Mouse (Mus musculus): Measurements from ENCODE around the gene Vopp1.
A peak's percentile ranks its signal among the peaks of the same experiment; 100 is the strongest.

Gene Vopp1

DNA sequence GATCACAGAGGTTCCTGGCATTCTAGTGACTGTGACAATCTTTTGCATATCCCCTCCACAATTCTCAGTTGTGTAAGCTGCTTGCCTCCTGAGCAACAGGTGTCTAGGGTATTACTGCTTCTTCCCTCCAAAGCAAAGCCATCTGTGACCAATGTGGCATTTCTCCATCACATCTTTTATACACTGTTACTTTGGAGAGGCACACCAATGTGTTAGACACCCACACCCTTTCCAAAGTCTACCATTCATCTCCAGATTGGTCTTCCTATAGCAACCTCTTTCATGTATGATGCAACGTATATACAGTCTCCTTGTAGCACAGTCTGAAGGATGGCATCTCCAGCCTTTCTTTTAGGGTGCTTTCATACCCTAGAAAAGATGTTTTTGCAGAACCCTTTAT is 42.3 kb downstream of the Vopp1 start:
- DNase-seq, result no peak

DNA sequence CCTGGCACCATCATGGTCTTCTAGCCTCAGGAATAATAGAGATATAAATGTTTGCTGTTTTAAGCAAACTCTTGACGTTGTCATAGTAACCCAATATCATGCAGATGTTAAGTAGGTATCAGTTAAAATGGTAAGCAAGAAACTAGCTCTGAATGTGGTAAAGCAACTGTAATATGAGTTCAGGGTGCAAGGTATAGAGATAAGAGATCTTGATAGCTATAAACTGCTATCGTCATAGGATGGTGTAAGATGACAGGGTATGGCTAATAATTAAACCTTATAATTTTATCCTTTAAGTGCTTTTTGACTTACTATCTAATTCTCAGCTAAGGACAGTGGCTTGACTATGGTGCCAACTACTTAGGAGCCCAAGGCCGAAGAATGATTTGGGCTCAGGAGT is 44.6 kb downstream of the Vopp1 start:
- DNase-seq, result no peak

DNA sequence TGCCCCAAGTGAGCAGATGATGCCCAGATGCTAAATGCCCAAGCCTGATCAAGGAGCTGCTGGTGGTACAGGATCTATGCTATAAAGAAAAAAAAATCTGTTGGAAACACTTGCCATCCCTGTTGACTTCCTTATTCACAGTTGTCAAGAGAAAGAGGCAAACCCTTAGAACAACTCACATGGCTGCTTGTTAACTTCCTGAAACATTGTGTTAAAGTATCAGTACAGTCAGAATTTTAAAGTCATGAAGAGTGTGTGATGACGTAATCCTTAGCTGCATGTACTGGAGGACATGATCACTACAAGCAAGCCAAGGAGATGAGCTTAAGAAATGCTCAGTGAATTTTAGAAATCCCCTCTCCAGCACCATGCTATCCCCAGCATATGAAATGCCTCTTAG is 51.2 kb downstream of the Vopp1 start:
- no peak for DNase-seq

DNA sequence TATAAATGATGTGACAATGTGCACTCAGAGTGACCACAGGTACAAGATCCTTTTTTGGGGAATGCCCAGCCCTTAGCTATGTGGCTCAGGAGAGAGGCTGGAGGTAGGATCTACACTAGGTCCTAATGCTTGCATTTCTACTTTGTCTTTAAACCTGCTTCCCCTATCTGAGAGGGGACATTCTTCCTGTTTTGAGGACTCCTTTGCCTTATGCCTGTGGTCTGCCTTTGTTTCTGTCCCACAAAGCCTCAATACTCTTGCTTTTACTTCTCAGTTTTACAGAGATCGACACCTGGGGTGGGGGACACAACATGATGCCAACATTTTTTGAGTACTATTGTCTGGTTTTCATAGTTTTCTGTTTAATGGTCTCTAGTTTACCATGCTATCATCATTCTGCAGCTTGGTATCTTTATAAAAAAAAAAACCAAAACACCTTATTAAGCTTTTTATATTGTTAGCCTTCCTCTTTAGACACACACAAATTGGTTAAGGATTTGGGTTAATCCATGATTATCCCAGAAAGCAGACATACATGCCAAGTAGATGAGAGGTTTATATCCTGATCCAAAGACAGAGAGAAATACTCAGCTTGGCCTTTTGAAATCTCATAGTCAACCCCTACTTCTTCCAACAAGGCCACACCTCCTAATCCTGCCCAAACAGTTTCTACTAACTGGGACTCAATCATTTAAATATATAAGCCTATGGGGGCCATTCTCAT is 54.3 kb downstream of the Vopp1 start:
- DNase-seq, result no peak

DNA sequence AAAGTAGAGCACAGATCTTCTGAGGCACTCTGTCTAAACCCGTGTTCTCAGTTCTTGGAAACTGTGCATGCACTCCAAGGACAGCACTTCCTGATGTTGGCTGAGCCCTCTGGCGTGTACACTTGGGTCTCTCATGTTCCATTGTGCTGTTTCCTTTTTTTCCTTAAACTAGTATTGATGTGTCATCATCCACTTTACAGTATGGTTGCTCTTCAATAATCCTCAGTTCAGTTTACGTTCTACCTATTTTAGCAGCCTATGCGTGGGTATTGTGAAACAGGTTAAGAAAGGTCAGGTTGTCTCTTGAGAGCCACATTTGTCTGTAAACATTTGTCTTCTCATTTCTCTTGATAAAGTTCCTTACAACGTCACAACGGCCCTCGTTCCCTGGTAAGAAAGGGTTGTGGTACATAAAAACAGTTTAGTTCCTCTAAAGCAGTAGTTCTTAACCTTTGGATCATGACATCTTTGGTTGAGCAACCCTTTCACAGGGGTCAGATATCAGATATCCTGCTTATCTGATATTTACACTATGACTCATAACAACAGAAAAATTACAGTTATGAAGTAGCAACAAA is 55.9 kb downstream of the Vopp1 start:
- DNase-seq, result no peak

GRCm38 (mm10) chr6:57767112-57767868 is 57.7 kb downstream of the Vopp1 start:
- DNase-seq, result peak; percentile 69

DNA sequence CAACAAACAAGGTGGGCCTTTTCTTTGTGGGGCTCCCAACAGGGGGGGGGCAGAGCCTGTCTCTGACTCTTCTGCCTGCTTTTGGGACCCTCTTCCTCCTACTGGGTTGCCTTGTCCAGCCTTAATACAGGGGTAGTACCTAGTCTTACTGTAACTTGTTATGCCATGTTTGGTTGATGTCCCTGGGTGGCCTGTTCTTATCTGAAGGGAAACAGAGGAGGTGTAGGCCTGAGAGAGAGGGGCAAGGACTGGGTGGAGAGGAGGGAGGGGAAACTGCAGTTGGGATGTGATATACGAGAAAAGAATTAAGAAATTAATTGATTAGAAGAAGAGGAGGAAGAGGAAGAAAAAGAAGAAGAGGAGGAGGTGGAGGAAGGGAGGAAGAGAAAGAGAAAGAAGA is 58.7 kb downstream of the Vopp1 start:
- DNase-seq, result peak; percentile 84

DNA sequence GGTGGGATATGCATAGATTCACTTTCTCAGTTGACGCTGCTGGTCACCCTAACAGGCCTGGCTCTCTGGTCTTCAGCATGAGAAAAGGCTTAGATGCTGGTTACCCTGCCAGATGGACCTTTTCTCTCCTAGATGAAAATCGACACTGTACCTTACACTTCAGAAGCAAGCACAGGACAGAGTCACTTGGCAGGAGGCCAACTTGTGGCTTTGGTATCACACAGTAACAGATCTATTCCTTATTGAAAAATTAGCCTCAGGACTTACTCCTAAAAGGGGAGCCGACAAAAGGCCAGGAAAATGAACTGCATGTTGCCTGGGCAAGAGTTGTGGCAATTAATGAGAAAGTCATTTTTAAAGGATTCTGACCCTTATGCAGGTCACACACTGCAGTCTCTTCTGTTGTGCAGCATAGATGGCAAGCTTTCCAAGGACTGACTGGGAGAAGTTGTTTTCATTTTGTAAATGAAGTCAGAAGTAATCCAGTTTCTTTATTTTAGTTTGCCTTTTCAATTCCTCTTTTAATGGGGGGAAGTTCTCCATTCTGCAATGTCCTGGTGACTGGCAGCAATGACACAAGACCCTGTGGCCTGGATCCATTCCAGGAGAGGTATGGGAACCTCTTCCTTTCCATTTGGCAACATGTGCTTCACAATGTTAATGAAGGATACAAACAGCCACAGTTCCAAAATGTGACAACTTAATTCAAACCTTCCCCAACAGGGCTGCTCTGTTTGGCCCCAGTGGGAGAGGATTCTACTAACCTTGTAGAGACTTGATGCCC is 59.7 kb downstream of the Vopp1 start:
- peak; percentile 64 for DNase-seq

GRCm38 (mm10) chr6:57763054-57763453 is 61.9 kb downstream of the Vopp1 start:
- DNase-seq, result no peak

DNA sequence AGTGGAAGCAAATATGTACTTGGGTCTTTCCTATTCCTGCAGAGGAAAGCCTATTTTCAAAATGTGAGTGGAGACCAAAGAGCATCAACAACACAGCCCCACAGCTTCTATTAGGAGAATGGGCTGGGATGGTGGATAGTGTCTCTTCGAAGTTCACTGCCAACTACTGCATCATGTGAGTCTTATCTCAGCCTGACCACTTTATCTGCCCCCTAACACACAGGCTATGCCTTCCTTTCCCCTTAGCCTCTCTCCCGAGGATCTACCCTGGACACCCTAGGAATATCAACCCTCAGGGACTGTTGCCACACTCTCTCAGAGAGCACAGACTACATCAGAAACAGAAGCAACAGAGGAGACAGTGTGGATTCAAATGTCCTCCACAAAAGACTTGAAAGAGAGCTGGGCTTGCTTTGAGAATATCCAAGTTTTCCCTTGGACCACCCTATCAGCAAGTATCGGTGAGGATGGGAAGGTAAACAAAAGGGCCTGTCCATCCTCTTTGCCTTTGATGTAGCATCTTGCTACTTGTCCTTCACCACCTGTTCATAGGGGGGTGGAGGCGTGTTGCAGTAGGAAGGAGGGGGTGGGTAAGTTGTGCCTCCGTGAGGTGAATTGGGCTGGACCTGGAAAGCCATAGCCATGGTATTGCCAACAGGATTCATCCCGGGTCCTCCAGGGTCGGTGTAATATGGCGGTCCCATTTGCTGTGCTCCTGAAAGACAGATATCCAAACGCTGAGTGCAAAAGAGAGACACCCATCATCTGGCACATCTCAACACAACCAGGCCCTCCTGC is 70.8 kb downstream of the Vopp1 start:
- DNase-seq, result peak; percentile 58

DNA sequence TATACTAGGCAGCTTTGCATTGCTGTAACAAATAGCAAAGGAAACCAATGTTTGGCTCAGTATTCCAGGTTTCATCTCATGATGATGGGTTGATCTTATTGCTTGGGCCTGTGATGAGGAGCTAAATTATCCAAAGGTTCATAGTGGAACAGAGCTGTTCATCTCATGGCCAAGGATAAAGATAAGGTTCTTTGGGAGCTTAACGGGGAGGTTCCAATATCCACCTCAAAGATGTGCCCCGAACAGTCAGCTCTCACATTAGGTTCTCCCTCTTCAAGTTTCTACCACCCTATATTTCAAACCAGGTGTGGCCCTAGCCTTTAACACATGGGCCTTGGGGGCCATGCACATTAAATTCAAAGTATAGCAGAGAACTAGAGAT is 79.2 kb downstream of the Vopp1 start:
- peak; percentile 29 for DNase-seq

- DNase-seq, result peak; percentile 73
These were observed 79.8 kb downstream of the Vopp1 start for GRCm38 (mm10) chr6:57744974-57745747.

- DNase-seq, result no peak
These were observed 80.8 kb downstream of the Vopp1 start for GRCm38 (mm10) chr6:57744123-57744522.

GRCm38 (mm10) chr6:57743333-57743732 is 81.6 kb downstream of the Vopp1 start:
- DNase-seq, result peak; percentile 73

GRCm38 (mm10) chr6:57742749-57743148 is 82.2 kb downstream of the Vopp1 start:
- DNase-seq, result no peak

DNA sequence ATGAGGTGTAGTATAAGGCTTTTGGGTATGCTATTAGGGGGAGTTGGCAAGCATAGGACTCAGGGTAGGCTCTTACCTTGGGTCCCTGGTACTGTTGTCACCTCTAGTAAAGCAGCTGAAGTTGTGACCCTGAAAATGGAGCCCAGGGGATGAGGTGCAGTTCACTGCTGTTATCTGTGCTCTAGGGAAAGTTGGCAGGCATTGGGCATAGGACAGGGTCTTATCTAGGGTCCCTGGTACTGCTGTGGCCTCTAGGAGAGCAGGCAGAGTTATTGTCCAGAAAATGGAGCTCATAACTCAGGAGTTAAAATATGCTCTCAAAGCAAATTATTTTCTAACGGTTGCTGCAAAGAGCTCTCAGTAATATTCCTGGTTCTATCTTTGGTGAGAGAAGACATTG is 103.6 kb downstream of the Vopp1 start:
- DNase-seq, result no peak

DNA sequence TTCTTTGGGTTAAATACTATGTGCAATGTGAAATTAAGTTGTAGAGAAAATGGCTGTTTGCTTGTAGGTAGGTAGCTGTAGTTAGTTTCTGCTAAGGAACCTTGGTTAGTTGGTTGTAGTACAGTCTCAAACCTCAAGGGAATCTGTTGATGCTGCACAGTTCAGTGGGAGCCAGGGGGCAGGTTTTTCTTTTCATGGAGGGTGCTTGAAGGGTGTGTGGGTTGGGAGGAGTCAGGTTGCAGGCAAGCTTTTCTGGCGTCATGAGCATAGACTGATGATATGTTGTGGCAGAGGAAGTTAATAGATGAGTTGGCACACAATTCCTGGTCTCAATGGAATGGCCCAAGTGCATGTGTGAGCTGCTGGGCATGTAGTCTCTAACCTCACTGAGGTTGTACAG is 113.2 kb downstream of the Vopp1 start:
- no peak for DNase-seq

DNA sequence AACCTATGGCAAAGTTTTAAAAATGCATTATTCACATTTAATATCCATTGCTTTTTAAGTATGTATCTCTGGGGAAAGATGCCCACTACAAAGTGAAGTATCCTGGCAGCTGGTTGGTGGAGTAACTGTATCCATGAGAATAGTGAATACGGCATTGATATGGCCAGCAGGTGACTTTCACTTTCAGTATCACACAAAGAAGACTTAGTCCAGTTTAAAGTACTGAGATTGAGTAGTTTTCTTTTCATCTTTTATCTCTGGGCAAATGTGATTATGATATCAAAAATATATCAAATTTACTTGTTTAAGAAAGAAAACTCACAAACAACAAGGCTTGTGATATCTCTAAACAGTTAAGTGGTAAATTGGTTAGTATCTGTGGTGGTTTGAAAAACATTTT is 118.2 kb downstream of the Vopp1 start:
- no peak for DNase-seq

DNA sequence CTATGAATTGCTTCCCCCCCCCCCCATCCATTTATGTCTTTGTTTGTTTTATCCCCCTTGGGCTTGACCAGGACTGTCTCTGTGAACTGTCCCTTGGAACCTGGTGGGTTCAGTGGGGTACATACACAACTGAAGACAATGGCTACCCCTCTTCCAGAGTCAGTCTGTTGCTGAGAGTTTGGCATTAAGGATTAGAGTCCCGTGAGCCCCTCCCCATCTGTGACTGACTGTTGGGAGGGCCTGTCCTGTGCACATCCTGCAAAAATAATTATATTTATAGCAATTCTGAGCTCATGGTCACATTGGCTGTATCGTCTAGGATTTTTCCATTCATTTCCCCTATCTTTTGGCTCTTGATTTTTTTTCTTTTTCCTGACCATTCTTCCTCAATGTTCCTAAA is 121.3 kb downstream of the Vopp1 start:
- DNase-seq, result peak; percentile 8

- DNase-seq, result peak; percentile 97
These were observed 122.0 kb downstream of the Vopp1 start for GRCm38 (mm10) chr6:57702743-57703499.

- DNase-seq, result no peak
These were observed 122.6 kb downstream of the Vopp1 start, which contains the start of gene Lancl2 for GRCm38 (mm10) chr6:57702376-57702742. Lancl2 (plus strand) TSS chr6:57702540.
